Mouse (Mus musculus): ENCODE measurements around the gene Gm10352. TPM values are rescaled to one million over a fixed set of nuclear protein-coding genes. Genes with fewer than 3 reads are reported as not detected.
"Not testable (repeated sequence)": the region's sequence is repeated elsewhere in the genome, so short reads cannot be mapped to it uniquely, and the experiment has no call there.

Gm10352 gene
- polyA plus RNA-seq (2012; rRNA removed): not detected in 2 replicates

GRCm38 (mm10) chrY:2900689-2901088, at the start of gene Gm10352:
Gene Gm10352, plus strand, starts transcription at chrY:2900989.
- no CpG with 5 or more reads among the region's 9 CpGs for WGBS
- DNase-seq; H3K4me3 ChIP-seq (replicated peaks; ENCODE audit: extremely low read depth, low read depth, low read length); H3K4me1 ChIP-seq (ENCODE audit: control insufficient read depth, insufficient read depth, low read length): not testable (repeated sequence)

GRCm38 (mm10) chrY:2932282-2932681, 31.5 kb downstream of the Gm10352 start, which contains the start of gene Gm29289:
Gene Gm29289, plus strand, starts transcription at chrY:2932582.
- H3K4me3 ChIP-seq (replicated peaks; ENCODE audit: extremely low read depth, low read depth, low read length); H3K4me1 ChIP-seq (ENCODE audit: control insufficient read depth, insufficient read depth, low read length); DNase-seq: not testable (repeated sequence)
- WGBS: no CpG with 5 or more reads among the region's 9 CpGs

Other genes starting within 250 kb of the Gm10352 start
- not detected in 2 replicates for gene Sry, start 237.3 kb upstream of the Gm10352 start, polyA plus RNA-seq (2012; rRNA removed)
- gene H2al2b, start 180.3 kb upstream of the Gm10352 start, polyA plus RNA-seq (2012; rRNA removed): not detected in 2 replicates
- gene Gm4064, start 104.8 kb upstream of the Gm10352 start, polyA plus RNA-seq (2012; rRNA removed): not detected in 2 replicates
- gene Rbmy, start 70.3 kb upstream of the Gm10352 start, polyA plus RNA-seq (2012; rRNA removed): not detected in 2 replicates
- not detected in 2 replicates for gene Gm10256, start 70.3 kb upstream of the Gm10352 start, polyA plus RNA-seq (2012; rRNA removed)
- not detected in 2 replicates for gene Gm29289, start 31.6 kb downstream of the Gm10352 start, polyA plus RNA-seq (2012; rRNA removed)

Data from lung, adult 2 months (tissue).